Mouse (Mus musculus): ENCODE measurements at regions not wholly inside any gene's neighbourhood (a gene's known extent, or its start where the extent isn't known, plus 50 kb on each side); places are given as distances from the start of the nearest gene placed in this dataset.

GRCm38 (mm10) chr12:54361762-54362161 lies 158.1 kb upstream of the Egln3 start:
- Histone ChIP-seq H3K9me3 (ENCODE audit: low read length) (no peaks in the 10 kb centered on the region), H3K9ac (replicated peaks; ENCODE audit: low read length) (no peak overlapping the region), H3K4me2 (ENCODE audit: low read depth, low read length) (no peak overlapping the region), H3K4me1 (ENCODE audit: insufficient read depth, low read length) (no peaks in the 10 kb centered on the region), H3K4me3 (ENCODE audit: low read length) (no peak overlapping the region), H3K36me3 (ENCODE audit: insufficient read depth, low read length) (no peaks in the 10 kb centered on the region), H3K27me3 (ENCODE audit: insufficient read depth, low read length) (no peaks in the 10 kb centered on the region), H3K27ac (no peak overlapping the region)
- ATAC-seq (no peak), DNase-seq (ENCODE audit: low spot score) (no peak)
- TF ChIP-seq CTCF (IDR thresholded peaks at IDR 0.05; ENCODE audit: low read depth): no peak
- 96% methylated on average over 4 of the region's 4 CpGs for WGBS

DNA sequence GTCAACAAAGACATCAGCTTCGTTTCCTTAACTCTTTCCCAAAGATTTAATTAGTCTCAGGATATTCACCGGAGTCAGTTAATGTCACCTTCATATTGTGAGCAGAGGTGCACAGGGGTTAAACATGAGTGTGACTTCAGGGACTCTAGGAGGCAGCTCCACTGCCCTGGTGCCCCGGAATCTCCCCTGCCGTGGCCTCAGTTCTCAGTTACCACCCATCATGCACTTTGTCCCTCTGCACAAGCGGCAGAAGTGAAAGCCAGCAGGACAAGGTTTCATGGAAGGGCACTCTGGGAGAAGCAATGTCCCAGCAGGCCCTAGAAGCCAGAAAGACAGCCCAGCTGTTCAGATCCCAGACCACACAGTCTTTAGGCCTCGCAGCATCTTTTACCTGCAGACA lies 150.5 kb upstream of the Egln3 start:
- DNase-seq (ENCODE audit: low spot score) (no peak), ATAC-seq (no peak)
- H3K36me3 ChIP-seq (ENCODE audit: insufficient read depth, low read length): no peaks in the 10 kb centered on the region
- no peaks in the 10 kb centered on the region for H3K9me3 ChIP-seq (ENCODE audit: low read length)
- H3K4me2 ChIP-seq (ENCODE audit: low read depth, low read length): no peak overlapping the region
- no peak overlapping the region for H3K4me3 ChIP-seq (ENCODE audit: low read length)
- H3K27me3 ChIP-seq (ENCODE audit: insufficient read depth, low read length): no peaks in the 10 kb centered on the region
- no peak for TF ChIP-seq CTCF (IDR thresholded peaks at IDR 0.05; ENCODE audit: low read depth)
- no peak overlapping the region for H3K9ac ChIP-seq (replicated peaks; ENCODE audit: low read length)
- H3K4me1 ChIP-seq (ENCODE audit: insufficient read depth, low read length): no peaks in the 10 kb centered on the region
- no peak overlapping the region for H3K27ac ChIP-seq
- 38% methylated on average over 6 of the region's 6 CpGs for WGBS

GRCm38 (mm10) chr12:54353694-54354093 lies 150.0 kb upstream of the Egln3 start:
- Histone ChIP-seq H3K36me3 (ENCODE audit: insufficient read depth, low read length) (no peaks in the 10 kb centered on the region), H3K4me1 (ENCODE audit: insufficient read depth, low read length) (no peaks in the 10 kb centered on the region), H3K27me3 (ENCODE audit: insufficient read depth, low read length) (no peaks in the 10 kb centered on the region), H3K9me3 (ENCODE audit: low read length) (no peaks in the 10 kb centered on the region), H3K4me2 (ENCODE audit: low read depth, low read length) (no peak overlapping the region), H3K9ac (replicated peaks; ENCODE audit: low read length) (no peak overlapping the region), H3K27ac (no peak overlapping the region), H3K4me3 (ENCODE audit: low read length) (no peak overlapping the region)
- TF ChIP-seq CTCF (IDR thresholded peaks at IDR 0.05; ENCODE audit: low read depth): no peak
- DNase-seq (ENCODE audit: low spot score): no peak
- 39% methylated on average over 7 of the region's 7 CpGs for WGBS
- ATAC-seq: 0 out of 2 replicates have a peak, but pooled peaks have one; percentile 18

DNA sequence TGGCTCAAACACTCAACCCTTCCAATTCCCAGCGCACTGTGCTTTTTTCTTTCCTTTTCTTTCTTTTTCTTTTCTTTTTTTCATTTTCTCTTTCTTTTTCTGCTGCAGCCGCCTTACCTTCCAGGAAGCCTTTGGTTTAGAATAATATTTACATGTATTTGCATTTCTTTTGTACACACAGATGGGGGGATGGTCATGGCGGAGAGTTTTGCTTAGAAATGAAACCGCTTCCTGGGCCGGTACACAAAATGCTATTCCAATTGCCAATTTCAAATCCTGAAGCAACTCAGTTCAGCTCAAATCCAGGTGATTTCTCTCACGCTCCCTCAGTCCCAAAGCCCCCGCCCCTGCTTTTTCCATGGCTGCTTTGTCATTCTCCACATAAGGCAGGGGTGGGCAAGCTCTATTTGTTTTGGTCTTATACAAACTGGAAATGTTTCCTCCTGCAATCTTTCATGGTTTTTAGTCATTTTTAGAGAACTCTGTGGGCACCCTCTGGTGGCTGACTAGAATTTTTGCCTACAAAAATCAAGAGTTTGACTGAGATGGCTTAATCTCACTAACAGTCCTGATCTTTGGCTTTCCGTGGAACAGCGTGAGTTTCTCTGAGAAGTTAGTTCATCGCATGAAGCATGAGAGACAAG lies 149.4 kb upstream of the Egln3 start:
- peak overlapping the region; percentile 48 for H3K4me2 ChIP-seq (ENCODE audit: low read depth, low read length)
- H3K4me1 ChIP-seq (ENCODE audit: insufficient read depth, low read length): no peaks in the 10 kb centered on the region
- no peaks in the 10 kb centered on the region for H3K9me3 ChIP-seq (ENCODE audit: low read length)
- no peak for ATAC-seq
- 45% methylated on average over 10 of the region's 10 CpGs for WGBS
- DNase-seq (ENCODE audit: low spot score): peak; percentile 77
- H3K9ac ChIP-seq (replicated peaks; ENCODE audit: low read length): no peak overlapping the region
- no peak overlapping the region for H3K4me3 ChIP-seq (ENCODE audit: low read length)
- TF ChIP-seq CTCF (IDR thresholded peaks at IDR 0.05; ENCODE audit: low read depth): peak; percentile 69
- H3K27ac ChIP-seq: no peak overlapping the region
- H3K27me3 ChIP-seq (ENCODE audit: insufficient read depth, low read length): no peaks in the 10 kb centered on the region
- H3K36me3 ChIP-seq (ENCODE audit: insufficient read depth, low read length): no peaks in the 10 kb centered on the region

GRCm38 (mm10) chr12:54350293-54350692 lies 146.6 kb upstream of the Egln3 start:
- Histone ChIP-seq H3K4me1 (ENCODE audit: insufficient read depth, low read length) (no peaks in the 10 kb centered on the region), H3K36me3 (ENCODE audit: insufficient read depth, low read length) (no peaks in the 10 kb centered on the region), H3K4me2 (ENCODE audit: low read depth, low read length) (no peak overlapping the region), H3K4me3 (ENCODE audit: low read length) (no peak overlapping the region), H3K9me3 (ENCODE audit: low read length) (no peaks in the 10 kb centered on the region), H3K27ac (no peak overlapping the region), H3K9ac (replicated peaks; ENCODE audit: low read length) (no peak overlapping the region), H3K27me3 (ENCODE audit: insufficient read depth, low read length) (no peaks in the 10 kb centered on the region)
- DNase-seq (ENCODE audit: low spot score): peak; percentile 58
- no peak for TF ChIP-seq CTCF (IDR thresholded peaks at IDR 0.05; ENCODE audit: low read depth)
- ATAC-seq: no peak
- WGBS: 25% methylated on average over 1 of the region's 1 CpGs

- ATAC-seq (no peak), DNase-seq (ENCODE audit: low spot score) (no peak)
- no peak overlapping the region for H3K4me2 ChIP-seq (ENCODE audit: low read depth, low read length)
- no peaks in the 10 kb centered on the region for H3K9me3 ChIP-seq (ENCODE audit: low read length)
- no peaks in the 10 kb centered on the region for H3K36me3 ChIP-seq (ENCODE audit: insufficient read depth, low read length)
- WGBS: 70% methylated on average over 2 of the region's 2 CpGs
- no peaks in the 10 kb centered on the region for H3K27me3 ChIP-seq (ENCODE audit: insufficient read depth, low read length)
- no peak overlapping the region for H3K9ac ChIP-seq (replicated peaks; ENCODE audit: low read length)
- H3K4me1 ChIP-seq (ENCODE audit: insufficient read depth, low read length): no peaks in the 10 kb centered on the region
- H3K27ac ChIP-seq: no peak overlapping the region
- no peak overlapping the region for H3K4me3 ChIP-seq (ENCODE audit: low read length)
- no peak for TF ChIP-seq CTCF (IDR thresholded peaks at IDR 0.05; ENCODE audit: low read depth)
Measured at GRCm38 (mm10) chr12:54349403-54349802, 145.7 kb upstream of the Egln3 start.

DNA sequence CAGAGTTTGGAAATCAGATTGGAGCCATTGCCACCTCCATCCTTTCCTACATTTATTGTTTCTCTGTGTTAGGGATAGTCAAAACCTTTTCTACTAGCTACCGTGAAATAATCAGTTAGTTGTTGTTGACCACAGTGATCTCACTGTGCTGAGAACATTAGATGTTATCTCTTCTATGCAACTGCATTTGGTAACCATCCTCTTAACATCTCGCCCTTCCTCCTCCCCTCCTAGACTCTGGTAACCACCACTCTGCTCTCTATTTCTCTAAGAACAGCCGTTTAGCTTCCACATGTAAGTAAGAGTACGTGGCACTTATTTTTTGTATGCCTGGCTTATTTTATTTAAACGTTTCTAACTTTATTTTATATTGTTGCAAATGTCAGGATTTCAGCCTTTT lies 139.8 kb upstream of the Egln3 start:
- no peak for TF ChIP-seq CTCF (IDR thresholded peaks at IDR 0.05; ENCODE audit: low read depth)
- 90% methylated on average over 5 of the region's 5 CpGs for WGBS
- Histone ChIP-seq H3K4me1 (ENCODE audit: insufficient read depth, low read length) (no peaks in the 10 kb centered on the region), H3K9me3 (ENCODE audit: low read length) (no peaks in the 10 kb centered on the region), H3K4me2 (ENCODE audit: low read depth, low read length) (no peak overlapping the region), H3K27ac (no peak overlapping the region), H3K9ac (replicated peaks; ENCODE audit: low read length) (no peak overlapping the region), H3K36me3 (ENCODE audit: insufficient read depth, low read length) (no peaks in the 10 kb centered on the region), H3K27me3 (ENCODE audit: insufficient read depth, low read length) (no peaks in the 10 kb centered on the region), H3K4me3 (ENCODE audit: low read length) (no peak overlapping the region)
- no peak for DNase-seq (ENCODE audit: low spot score)
- no peak for ATAC-seq

Data from hindbrain, postnatal 0 days (tissue).